8 mouse cellular contexts compared by ENCODE assay signal in the genomic region with DNA sequence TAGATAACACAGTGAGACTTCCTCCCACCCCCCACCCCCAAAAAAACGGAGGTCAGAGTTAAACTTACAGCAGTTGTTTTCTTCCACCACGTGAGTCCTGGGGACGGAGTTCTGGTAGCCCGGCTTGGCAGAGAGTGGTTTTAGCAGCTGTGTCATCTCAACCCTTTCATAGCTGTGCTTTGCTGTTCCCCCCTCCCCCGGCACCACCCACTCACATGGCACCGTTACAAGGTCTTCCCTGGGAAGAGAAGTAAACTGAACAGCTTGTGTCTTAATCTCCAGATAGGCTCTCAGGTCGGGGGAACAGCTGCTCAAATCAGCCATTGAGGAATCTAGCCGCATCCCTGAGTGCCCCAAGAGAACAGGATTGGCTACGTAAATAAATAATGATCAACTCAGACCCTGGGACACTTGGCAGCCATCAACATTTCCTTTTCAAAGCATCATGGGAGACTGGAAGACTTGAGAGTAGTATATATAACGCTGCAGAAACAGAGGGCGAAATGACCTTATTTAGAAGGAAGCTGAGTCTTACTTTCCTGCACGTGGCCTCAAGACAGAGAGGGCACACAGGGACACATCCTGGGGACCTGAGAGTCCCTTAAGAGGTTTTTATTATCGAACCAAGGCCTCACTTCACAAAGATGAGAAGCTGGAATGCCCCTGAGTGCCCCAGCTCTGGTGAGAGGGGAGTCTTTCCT. TPM values are rescaled to one million over a fixed set of nuclear protein-coding genes. Genes with fewer than 3 reads are reported as not detected.
DNase-seq lines count a peak whose midpoint lies in the region; ATAC-seq and TF ChIP-seq lines count a peak whose summit lies in the region.
"Had no signal": no experiment of that assay in that cellular context is flagged by ENCODE, and none has a peak within 500 bp of the region (broad histone marks: within the 10 kb centered on the region; RNA-seq: fewer than 3 reads in every experiment).

No protein-coding gene starts in this region.

- H3K9ac ChIP-seq in CH12.LX (ENCODE audit: insufficient read depth, low read depth) = no peak overlapping the region
- no peak overlapping the region for H3K9ac ChIP-seq in heart, embryonic 11.5 days (ENCODE audit: low read depth, low read length)
- H3K9ac ChIP-seq in kidney, embryonic 16.5 days (replicated peaks; ENCODE audit: low read length) = no peak overlapping the region
- no peak overlapping the region for H3K9ac ChIP-seq in stomach, embryonic 14.5 days (replicated peaks; ENCODE audit: low read depth, low read length)
- H3K9ac ChIP-seq: liver, embryonic 13.5 days had no signal

- TF ChIP-seq POLR2A in CH12.LX (IDR thresholded peaks at IDR 0.05; ENCODE audit: low read depth, low read length) = no peak

- no peaks in the 10 kb centered on the region for H3K27me3 ChIP-seq in CH12.LX (replicated peaks)
- H3K27me3 ChIP-seq in heart, embryonic 11.5 days (ENCODE audit: control insufficient read depth, insufficient read depth, low read length) = no peaks in the 10 kb centered on the region
- H3K27me3 ChIP-seq in kidney, embryonic 16.5 days (ENCODE audit: insufficient read depth, low read length) = no peaks in the 10 kb centered on the region
- no peaks in the 10 kb centered on the region for H3K27me3 ChIP-seq in stomach, embryonic 14.5 days (ENCODE audit: control insufficient read depth, insufficient read depth, low read length)
- H3K27me3 ChIP-seq: liver, embryonic 13.5 days had no signal

- ATAC-seq in heart, embryonic 11.5 days (replicated peaks; ENCODE audit: insufficient number of reproducible peaks, low FRiP score, low TSS enrichment) = no peak
- 0 out of 2 replicates have a peak, but pooled peaks have one; percentile 28 for ATAC-seq in kidney, embryonic 16.5 days (ENCODE audit: low FRiP score, low TSS enrichment)
- ATAC-seq in stomach, embryonic 14.5 days (ENCODE audit: insufficient number of reproducible peaks, insufficient read depth, low FRiP score, low read depth) = peak; percentile 50

- H3K27ac ChIP-seq in CH12.LX (ENCODE audit: insufficient read depth, low read depth) = no peak overlapping the region
- H3K27ac ChIP-seq in heart, embryonic 11.5 days (ENCODE audit: low read depth, low read length) = peak overlapping the region; percentile 59
- peak overlapping the region; percentile 62 for H3K27ac ChIP-seq in kidney, embryonic 16.5 days (ENCODE audit: low read length)
- H3K27ac ChIP-seq in stomach, embryonic 14.5 days (ENCODE audit: low read length) = peak overlapping the region; percentile 96
- H3K27ac ChIP-seq: liver, embryonic 13.5 days had no signal

- H3K36me3 ChIP-seq in CH12.LX (replicated peaks in 1 of 2; ENCODE audit: control insufficient read depth in 1 of 2, insufficient read depth in 1 of 2, low read length in 1 of 2) = no peaks in the 10 kb centered on the region
- H3K36me3 ChIP-seq in heart, embryonic 11.5 days (ENCODE audit: control insufficient read depth, insufficient read depth, low read length) = no peaks in the 10 kb centered on the region
- H3K36me3 ChIP-seq in kidney, embryonic 16.5 days (ENCODE audit: insufficient read depth, low read length) = no peaks in the 10 kb centered on the region
- no peaks in the 10 kb centered on the region for H3K36me3 ChIP-seq in stomach, embryonic 14.5 days (ENCODE audit: control insufficient read depth, insufficient read depth, low read length)
- H3K36me3 ChIP-seq: liver, embryonic 13.5 days had no signal

- TF ChIP-seq EP300 in CH12.LX (IDR thresholded peaks at IDR 0.05; ENCODE audit: low read length) = no peak

- no peak for TF ChIP-seq CTCF in CH12.LX (conservative IDR thresholded peaks at IDR 0.05 in 1 of 2, IDR thresholded peaks at IDR 0.05 in 1 of 2; ENCODE audit: low read depth in 2 of 2, low read length in 2 of 2)

- DNase-seq in CH12.LX (ENCODE audit: extremely low read depth) = peak; percentile 15
- DNase-seq in Muller cell, postnatal 12 days (ENCODE audit: inconsistent ontology term) = peak; percentile 87
- DNase-seq in lung, postnatal 4 days = peak; percentile 79 to 90
- no peak for DNase-seq in cerebellum, adult 18-20 months

- in situ Hi-C loops in CH12.LX (cut with MboI; ENCODE audit: low pct_ligation_motif_present, low pct_unique_long_range_greater_than_20kb, low sequenced_read_pairs) = loop anchor here (5.0 kb wide), 1 partner anchor 38 kb away; the partner anchor contains the start of gene Sphk1

- H3K9me3 ChIP-seq in CH12.LX (replicated peaks; ENCODE audit: low read length) = peaks cover 8% of the 10 kb centered on the region
- H3K9me3 ChIP-seq in heart, embryonic 11.5 days (replicated peaks; ENCODE audit: control insufficient read depth, low read length) = 0 out of 2 replicates have a peak, but pooled peaks cover 2% of the 10 kb centered on the region
- H3K9me3 ChIP-seq in kidney, embryonic 16.5 days (ENCODE audit: low read length) = no peaks in the 10 kb centered on the region
- no peaks in the 10 kb centered on the region for H3K9me3 ChIP-seq in stomach, embryonic 14.5 days (ENCODE audit: control insufficient read depth, low read depth, low read length)
- H3K9me3 ChIP-seq: liver, embryonic 13.5 days had no signal

- no peak for TF ChIP-seq RAD21 in CH12.LX (IDR thresholded peaks at IDR 0.05; ENCODE audit: low read depth, low read length)

- peaks cover 2% of the 10 kb centered on the region; the same call in 1 of the 2 replicates for H3K79me2 ChIP-seq in CH12.LX (replicated peaks; ENCODE audit: control insufficient read depth, extremely low read depth, insufficient read depth, poor library complexity, severe bottlenecking)

- peaks cover 0 to 29% of the 10 kb centered on the region in 2 experiments; a peak in 2 of 4 replicates for H3K4me1 ChIP-seq in CH12.LX (ENCODE audit: control insufficient read depth in 1 of 2, insufficient read depth in 2 of 2)
- no peaks in the 10 kb centered on the region for H3K4me1 ChIP-seq in heart, embryonic 11.5 days (ENCODE audit: control insufficient read depth, insufficient read depth, low read length)
- 0 out of 2 replicates have a peak, but pooled peaks cover 8% of the 10 kb centered on the region for H3K4me1 ChIP-seq in kidney, embryonic 16.5 days (ENCODE audit: insufficient read depth, low read length)
- peaks cover 14% of the 10 kb centered on the region; the same call in 1 of the 2 replicates for H3K4me1 ChIP-seq in stomach, embryonic 14.5 days (ENCODE audit: control insufficient read depth, insufficient read depth, low read length)

- dilution Hi-C loops in CH12.LX (cut with MboI; ENCODE audit: extremely low pct_ligation_motif_present, extremely low pct_unique_long_range_greater_than_20kb, low sequenced_read_pairs) = no loop called here

- no peak overlapping the region for H3K4me2 ChIP-seq in CH12.LX (ENCODE audit: insufficient read depth, low read depth, poor library complexity, severe bottlenecking)
- H3K4me2 ChIP-seq in heart, embryonic 11.5 days = no peak overlapping the region
- H3K4me2 ChIP-seq in kidney, embryonic 16.5 days (replicated peaks; ENCODE audit: low read depth, low read length) = no peak overlapping the region
- no peak overlapping the region; the same call in 1 of the 2 replicates for H3K4me2 ChIP-seq in stomach, embryonic 14.5 days (replicated peaks; ENCODE audit: low read depth, low read length)
- H3K4me2 ChIP-seq: liver, embryonic 13.5 days had no signal

- WGBS in heart, embryonic 11.5 days (ENCODE audit: insufficient replicate concordance) = 47% methylated on average over 13 of the region's 13 CpGs
- 36% methylated on average over 13 of the region's 13 CpGs for WGBS in kidney, embryonic 16.5 days
- 30% methylated on average over 13 of the region's 13 CpGs for WGBS in stomach, embryonic 14.5 days

- H3K4me3 ChIP-seq in CH12.LX (replicated peaks in 1 of 3; ENCODE audit: low read depth in 2 of 3, low read length in 2 of 3, poor library complexity in 1 of 3) = no peak overlapping the region
- no peak overlapping the region for H3K4me3 ChIP-seq in heart, embryonic 11.5 days (ENCODE audit: low read depth, low read length)
- no peak overlapping the region for H3K4me3 ChIP-seq in kidney, embryonic 16.5 days (ENCODE audit: low read length)
- no peak overlapping the region for H3K4me3 ChIP-seq in stomach, embryonic 14.5 days (ENCODE audit: low read depth, low read length)
- H3K4me3 ChIP-seq: liver, embryonic 13.5 days had no signal

TF ChIP-seq in CH12.LX, 34 proteins besides CTCF, POLR2A, EP300 and RAD21 (continues in another document):
- no peak for TF ChIP-seq JUND (conservative IDR thresholded peaks at IDR 0.05; ENCODE audit: low read depth, low read length)
- no peak for TF ChIP-seq POLR2AphosphoS2 (IDR thresholded peaks at IDR 0.05; ENCODE audit: low read depth, low read length)
- no peak for TF ChIP-seq MXI1 (IDR thresholded peaks at IDR 0.05; ENCODE audit: low read depth, low read length)
- TF ChIP-seq PAX5 (IDR thresholded peaks at IDR 0.05; ENCODE audit: low read length) = no peak
- TF ChIP-seq BHLHE40 (IDR thresholded peaks at IDR 0.05; ENCODE audit: low read depth, low read length) = no peak
- TF ChIP-seq MAZ (IDR thresholded peaks at IDR 0.05; ENCODE audit: low read depth, low read length) = no peak
- no peak for TF ChIP-seq ELF1 (IDR thresholded peaks at IDR 0.05; ENCODE audit: low read depth, low read length)
- no peak for TF ChIP-seq TCF12 (IDR thresholded peaks at IDR 0.05; ENCODE audit: low read depth, low read length)

RNA-seq across cellular contexts. Expression of gene Prpsap1, which starts 0.6 kb away (rescaled TPM):
- total RNA-seq in CH12.LX (2012; rRNA removed) (114 and 118 TPM in 2 replicates), CH12.LX (2014; rRNA removed) (79.8 and 93.5 TPM in 2 replicates)
- 112 and 114 TPM in 2 replicates for polyA plus RNA-seq in CH12.LX (2012; ENCODE audit: insufficient read length, low read depth)
- 96.5 and 101 TPM in 2 replicates for polyA plus RNA-seq in heart, embryonic 11.5 days (2014; fragmentation: Nextera tagmentation; extraction: Ambion mirVana)
- polyA plus RNA-seq in kidney, embryonic 16.5 days (2015; fragmentation: Nextera tagmentation; extraction: Ambion mirVana) = 217 and 226 TPM in 2 replicates
- polyA plus RNA-seq in stomach, embryonic 14.5 days (2014; fragmentation: Nextera tagmentation; extraction: Ambion mirVana) = 216 and 218 TPM in 2 replicates

RNA-seq across cellular contexts. Expression of gene Qrich2, which starts 28.6 kb away (rescaled TPM):
- total RNA-seq in CH12.LX (2012; rRNA removed) (0.13 and 0.38 TPM in 2 replicates), CH12.LX (2014; rRNA removed) (0.23 and 0.32 TPM in 2 replicates)
- 0.29 and 0.37 TPM in 2 replicates for polyA plus RNA-seq in CH12.LX (2012; ENCODE audit: insufficient read length, low read depth)
- polyA plus RNA-seq in heart, embryonic 11.5 days (2014; fragmentation: Nextera tagmentation; extraction: Ambion mirVana) = 0.31 TPM in 1 of 2 replicates, not detected in the other
- polyA plus RNA-seq in kidney, embryonic 16.5 days (2015; fragmentation: Nextera tagmentation; extraction: Ambion mirVana) = 0.15 and 0.32 TPM in 2 replicates
- polyA plus RNA-seq in stomach, embryonic 14.5 days (2014; fragmentation: Nextera tagmentation; extraction: Ambion mirVana) = 0.22 TPM in 1 of 2 replicates, not detected in the other
- polyA plus RNA-seq: liver, embryonic 13.5 days had no signal

RNA-seq across cellular contexts. Expression of gene Sphk1, which starts 36.1 kb away (rescaled TPM):
- total RNA-seq in CH12.LX (2012; rRNA removed) = 0.84 and 2.1 TPM in 2 replicates
- total RNA-seq in CH12.LX (2014; rRNA removed) = 0.20 and 0.89 TPM in 2 replicates
- polyA plus RNA-seq in CH12.LX (2012; ENCODE audit: insufficient read length, low read depth) = 0.26 and 0.50 TPM in 2 replicates
- polyA plus RNA-seq in heart, embryonic 11.5 days (2014; fragmentation: Nextera tagmentation; extraction: Ambion mirVana) = 2.1 and 3.0 TPM in 2 replicates
- 5.8 and 5.9 TPM in 2 replicates for polyA plus RNA-seq in kidney, embryonic 16.5 days (2015; fragmentation: Nextera tagmentation; extraction: Ambion mirVana)
- polyA plus RNA-seq in stomach, embryonic 14.5 days (2014; fragmentation: Nextera tagmentation; extraction: Ambion mirVana) = 11.5 and 13.0 TPM in 2 replicates

Comparison
In these comparisons a context has a peak if more than half of its experiments do, and no peak if none do; other contexts are left out.
1. DNase-seq: peak in CH12.LX (single experiment), Muller cell, postnatal 12 days (single experiment) and lung, postnatal 4 days (2 of 2); none in cerebellum, adult 18-20 months (0 of 2).